Mouse (Mus musculus) liver, adult 2 months (tissue): ENCODE data around the gene Suz12. TPM values are rescaled to one million over a fixed set of nuclear protein-coding genes. Genes with fewer than 3 reads are reported as not detected.
A peak's percentile ranks its signal among the peaks of the same experiment; 100 is the strongest.
"Not testable (repeated sequence)": the region's sequence is repeated elsewhere in the genome, so short reads cannot be mapped to it uniquely, and the experiment has no call there.

Experiments
- DNase-seq: peaks from one replicate; pipeline ENCODE4 v3.0.0-alpha.2; 2011; ENCODE audit warnings: low read depth, low spot score; ENCODE audit errors: extremely low read depth
- H3K27ac ChIP-seq: fragments of 200-500 bp; replicated peaks from 2 replicates; pipeline ENCODE4 v1.5.1; 2012; ENCODE audit warnings: low read depth, mild to moderate bottlenecking, control low read depth, inconsistent platforms, low read length; ENCODE audit not compliant: insufficient read depth
- H3K27me3 ChIP-seq: fragments of 200-500 bp; 2 replicates; pipeline ENCODE4 v1.6.1; 2012; ENCODE audit warnings: mild to moderate bottlenecking, moderate library complexity, low read length, inconsistent platforms; ENCODE audit not compliant: control insufficient read depth, insufficient read depth
- H3K36me3 ChIP-seq: fragments of 200-500 bp; 2 replicates; pipeline ENCODE4 v1.6.1; 2012; ENCODE audit warnings: low read length, inconsistent platforms; ENCODE audit not compliant: control insufficient read depth, insufficient read depth
- H3K4me1 ChIP-seq: fragments of 200-500 bp; 2 replicates; pipeline ENCODE4 v1.6.1; 2011; ENCODE audit warnings: low read length; ENCODE audit not compliant: control insufficient read depth, insufficient read depth
- H3K4me3 ChIP-seq: fragments of 200-500 bp; 2 replicates; pipeline ENCODE4 v1.5.1; 2011; ENCODE audit warnings: low read depth, mild to moderate bottlenecking, control low read depth, low read length, moderate library complexity; ENCODE audit not compliant: insufficient read depth
- H3K79me2 ChIP-seq: fragments of 200-500 bp; 2 replicates; pipeline ENCODE4 v1.6.1; 2012; ENCODE audit warnings: inconsistent platforms, mild to moderate bottlenecking, low read length, moderate library complexity; ENCODE audit not compliant: control insufficient read depth, insufficient read depth
- H3K9ac ChIP-seq: fragments of 200-500 bp; 2 replicates; pipeline ENCODE4 v1.6.1; 2012; ENCODE audit warnings: low read depth, mild to moderate bottlenecking, control low read depth, inconsistent platforms, low read length
- CTCF ChIP-seq: fragments of 200-500 bp; IDR thresholded peaks from 2 replicates; pipeline ENCODE4 v1.5.1; 2011; ENCODE audit warnings: low read depth, low read length, control low read depth
- POLR2A ChIP-seq: fragments of 200-500 bp; IDR thresholded peaks from 2 replicates; pipeline ENCODE4 v1.6.1; 2011; ENCODE audit warnings: low read length, control low read depth; ENCODE audit not compliant: insufficient read depth; ENCODE audit errors: extremely low read depth
- WGBS: fragments of 180-500 bp; shearing (Covaris S2); methylation state at CpG from one replicate; pipeline ENCODE4 v1.1.7; 2018; 5-methylcytosine and 5-hydroxymethylcytosine counted together
- polyA plus RNA-seq: library from polyadenylated mRNA; depleted of rRNA; stranded (reverse); fragments of >200 nt; gene quantifications from 2 replicates; pipeline ENCODE4 v1.2.3, GENCODE M21; 2012
- total RNA-seq: library from RNA; depleted of rRNA; stranded (reverse); fragments of >200 nt; gene quantifications from 2 replicates; pipeline ENCODE4 v1.2.3, GENCODE M21; 2014

The Suz12 gene
- total and polyA plus RNA-seq, 2 experiments = 2.5 to 14.5 TPM

- Histone ChIP-seq H3K36me3 (no peaks in the 10 kb centered on the region), H3K9ac (no peak overlapping the region), H3K27ac (no peak overlapping the region), H3K27me3 (peaks cover 10% of the 10 kb centered on the region), H3K4me3 (no peak overlapping the region), H3K4me1 (0 out of 2 replicates have a peak, but pooled peaks cover 3% of the 10 kb centered on the region), H3K79me2 (no peaks in the 10 kb centered on the region)
- TF ChIP-seq CTCF = no peak
- WGBS = 16% methylated on average over 8 of the region's 8 CpGs
- peak; percentile 4 for DNase-seq
Measured at GRCm38 (mm10) chr11:79973133-79973532, 19.8 kb upstream of the Suz12 start.

DNA sequence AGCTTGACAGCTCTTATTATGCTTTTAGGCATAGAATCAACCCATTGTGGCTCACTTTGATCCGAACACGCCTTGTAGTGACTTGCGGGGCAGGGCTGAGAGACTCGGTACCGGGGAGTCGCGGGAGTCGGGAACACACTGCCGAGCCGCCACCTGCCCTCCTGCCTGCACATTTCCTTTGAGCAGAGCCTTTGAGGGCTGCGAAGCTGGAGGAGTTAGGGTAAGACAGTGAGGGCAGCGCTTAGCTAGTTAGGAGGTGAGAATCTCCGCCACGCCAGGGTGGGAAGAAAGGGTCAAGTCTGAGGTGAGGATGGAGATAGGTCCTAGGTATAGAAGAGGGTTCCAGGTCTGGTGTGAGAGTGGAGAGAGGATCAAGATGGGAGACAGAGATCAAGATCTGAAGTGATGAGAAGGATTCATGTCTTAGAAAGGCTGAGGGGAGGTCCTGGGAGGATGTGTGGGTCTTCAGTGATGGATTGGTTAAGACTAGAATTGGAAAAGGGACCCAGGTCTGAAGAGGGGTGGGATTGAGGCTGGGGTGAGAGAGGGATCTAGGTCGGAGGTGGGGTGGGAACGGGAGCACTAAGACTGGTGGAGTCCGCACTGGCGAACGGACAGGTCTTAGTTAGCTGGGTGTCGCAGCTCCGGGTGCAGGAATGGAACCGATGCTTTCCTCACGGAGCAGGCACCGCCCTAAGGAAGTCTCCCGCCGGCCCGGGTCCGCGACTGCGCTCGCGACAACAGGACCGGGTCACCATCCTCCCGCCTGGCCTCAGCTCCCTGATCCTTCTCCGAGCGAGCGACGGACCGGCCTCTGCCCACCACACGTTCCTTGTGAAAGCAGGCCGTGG lies 19.1 kb upstream of the Suz12 start:
- H3K4me3 ChIP-seq = peak overlapping the region; percentile 63; the same call in 1 of the 2 replicates
- WGBS = 4% methylated on average over 41 of the region's 41 CpGs
- H3K27me3 ChIP-seq = peaks cover 10% of the 10 kb centered on the region
- H3K9ac ChIP-seq = peak overlapping the region; percentile 23; the same call in 1 of the 2 replicates
- TF ChIP-seq POLR2A (no peak), CTCF (no peak)
- no peak for DNase-seq
- H3K79me2 ChIP-seq = no peaks in the 10 kb centered on the region
- 0 out of 2 replicates have a peak, but pooled peaks cover 3% of the 10 kb centered on the region for H3K4me1 ChIP-seq
- H3K36me3 ChIP-seq = no peaks in the 10 kb centered on the region
- H3K27ac ChIP-seq = no peak overlapping the region

DNA sequence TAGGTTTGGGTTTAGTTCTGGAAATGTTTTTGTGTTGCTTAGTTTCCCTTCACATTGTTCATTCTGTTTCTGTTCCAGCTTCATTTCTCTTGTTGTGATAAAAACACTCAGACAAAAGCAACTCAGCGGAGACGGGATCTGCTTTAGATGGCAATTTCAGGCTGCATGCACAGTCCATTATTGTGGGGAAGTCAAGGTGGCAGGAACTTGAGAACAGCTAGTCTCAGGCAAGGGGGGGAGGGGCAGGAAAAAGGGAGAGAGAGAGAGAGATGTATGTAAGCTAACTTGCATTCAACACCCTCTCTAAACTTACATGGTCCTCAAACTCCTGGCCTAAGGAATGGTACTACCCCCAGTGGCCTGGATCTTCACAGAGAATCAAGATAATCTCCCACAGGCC lies 17.5 kb upstream of the Suz12 start:
- WGBS = 97% methylated on average over 2 of the region's 2 CpGs
- no peak overlapping the region for H3K9ac ChIP-seq
- H3K79me2 ChIP-seq = no peaks in the 10 kb centered on the region

DNA sequence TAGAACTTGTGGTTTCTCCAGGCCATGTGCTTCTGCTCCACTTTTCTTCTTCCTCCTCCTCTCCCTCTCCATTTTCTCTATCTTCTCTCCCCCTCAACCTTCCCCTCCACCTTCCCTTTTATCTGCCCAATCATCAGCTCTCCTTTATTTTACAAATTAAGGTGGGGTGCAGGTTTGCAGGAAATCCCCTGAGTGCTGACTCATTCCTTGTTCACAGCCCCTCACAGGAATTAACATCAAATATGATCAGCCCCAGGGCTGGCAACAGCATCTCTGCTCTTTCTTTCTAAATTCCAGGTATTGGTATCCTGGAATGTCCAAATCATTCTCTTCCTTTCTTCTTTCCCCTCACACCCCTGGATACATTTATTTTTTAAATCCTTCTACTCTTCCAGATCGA lies 16.7 kb upstream of the Suz12 start:
- no peak overlapping the region for H3K27ac ChIP-seq
- DNase-seq = no peak
- H3K9ac ChIP-seq = no peak overlapping the region
- TF ChIP-seq CTCF = no peak
- TF ChIP-seq POLR2A = no peak
- 100% methylated on average over 1 of the region's 1 CpGs for whole genome bisulfite sequencing
- peaks cover 10% of the 10 kb centered on the region for H3K27me3 ChIP-seq
- 0 out of 2 replicates have a peak, but pooled peaks cover 3% of the 10 kb centered on the region for H3K4me1 ChIP-seq
- H3K4me3 ChIP-seq = no peak overlapping the region
- no peaks in the 10 kb centered on the region for H3K36me3 ChIP-seq
- H3K79me2 ChIP-seq = no peaks in the 10 kb centered on the region

More for the DNA sequence above, 17.5 kb upstream of the Suz12 start:
- 0 out of 2 replicates have a peak, but pooled peaks cover 3% of the 10 kb centered on the region for H3K4me1 ChIP-seq
- no peak for TF ChIP-seq CTCF
- TF ChIP-seq POLR2A = no peak
- no peaks in the 10 kb centered on the region for H3K36me3 ChIP-seq
- H3K27ac ChIP-seq = no peak overlapping the region
- no peak overlapping the region for H3K4me3 ChIP-seq
- H3K27me3 ChIP-seq = peaks cover 10% of the 10 kb centered on the region
- no peak for DNase-seq

- WGBS = 86% methylated on average over 6 of the region's 6 CpGs
- not testable (repeated sequence) for H3K4me3 ChIP-seq, H3K79me2 ChIP-seq, H3K9ac ChIP-seq, H3K27ac ChIP-seq, DNase-seq, H3K4me1 ChIP-seq, H3K36me3 ChIP-seq
- H3K27me3 ChIP-seq = peaks cover 10% of the 10 kb centered on the region
Measured at GRCm38 (mm10) chr11:79976645-79977044, 16.3 kb upstream of the Suz12 start.

- not testable (repeated sequence) for H3K4me3 ChIP-seq, H3K4me1 ChIP-seq, H3K36me3 ChIP-seq, H3K79me2 ChIP-seq, H3K27ac ChIP-seq, H3K9ac ChIP-seq, DNase-seq
- WGBS = 96% methylated on average over 14 of the region's 14 CpGs
- H3K27me3 ChIP-seq = peaks cover 10% of the 10 kb centered on the region
Measured at GRCm38 (mm10) chr11:79977061-79977460, 15.8 kb upstream of the Suz12 start.

GRCm38 (mm10) chr11:79977747-79978146 lies 15.2 kb upstream of the Suz12 start:
- not testable (repeated sequence) for H3K4me1 ChIP-seq, H3K27ac ChIP-seq, H3K79me2 ChIP-seq, DNase-seq, H3K36me3 ChIP-seq, H3K4me3 ChIP-seq, H3K9ac ChIP-seq
- peaks cover 10% of the 10 kb centered on the region for H3K27me3 ChIP-seq
- 96% methylated on average over 3 of the region's 4 CpGs for WGBS
